Mouse (Mus musculus) brain, embryonic 18.5 days (tissue): Measurements from ENCODE around the gene Hist1h2ad.
A peak's percentile ranks its signal among the peaks of the same experiment; 100 is the strongest.
"Not testable (repeated sequence)": the region's sequence is repeated elsewhere in the genome, so short reads cannot be mapped to it uniquely, and the experiment has no call there.

Source experiments
- DNase-seq: peaks from one replicate; pipeline ENCODE4 v3.0.0-alpha.2; 2012; ENCODE audit warnings: low read depth, low spot score

Hist1h2ad gene

GRCm38 (mm10) chr13:23573898-23574524 is at the start of gene Hist1h2ad, which contains the start of gene Hist1h2bf:
Gene Hist1h2ad (plus strand): TSS chr13:23574381.
Gene Hist1h2bf (minus strand): TSS chr13:23574196.
- DNase-seq, result peak; percentile 98

- no peak for DNase-seq
Observed at GRCm38 (mm10) chr13:23524654-23525053, 49.5 kb upstream of the Hist1h2ad start.

GRCm38 (mm10) chr13:23525901-23526300 is 48.3 kb upstream of the Hist1h2ad start:
- no peak for DNase-seq

GRCm38 (mm10) chr13:23526312-23526711 is 47.9 kb upstream of the Hist1h2ad start:
- DNase-seq, result no peak

- DNase-seq, result no peak
Observed at GRCm38 (mm10) chr13:23529005-23529404, 45.2 kb upstream of the Hist1h2ad start.

GRCm38 (mm10) chr13:23529480-23530165 is 44.6 kb upstream of the Hist1h2ad start:
- DNase-seq, result no peak

GRCm38 (mm10) chr13:23530181-23530900 is 43.8 kb upstream of the Hist1h2ad start:
- no peak for DNase-seq

- DNase-seq, result peak; percentile 95
Observed at GRCm38 (mm10) chr13:23530901-23531875, 43.0 kb upstream of the Hist1h2ad start, which contains the start of gene Hist1h4h. Gene Hist1h4h (plus strand): TSS chr13:23531050.

GRCm38 (mm10) chr13:23532262-23533075 is 41.7 kb upstream of the Hist1h2ad start:
- no peak for DNase-seq

GRCm38 (mm10) chr13:23533560-23534367 is 40.4 kb upstream of the Hist1h2ad start, which contains the start of gene Hist1h2af:
Gene Hist1h2af (plus strand): TSS chr13:23533906.
- not testable (repeated sequence) for DNase-seq

- DNase-seq, result no peak
Observed at GRCm38 (mm10) chr13:23534368-23535131, 39.6 kb upstream of the Hist1h2ad start.

- peak; percentile 93 for DNase-seq
Observed at GRCm38 (mm10) chr13:23535137-23536075, 38.8 kb upstream of the Hist1h2ad start, which contains the start of gene Hist1h3g. Gene Hist1h3g (plus strand): TSS chr13:23535422.

- no peak for DNase-seq
Observed at GRCm38 (mm10) chr13:23536076-23536822, 37.9 kb upstream of the Hist1h2ad start.

- DNase-seq, result no peak
Observed at GRCm38 (mm10) chr13:23537006-23537710, 37.0 kb upstream of the Hist1h2ad start.

- DNase-seq, result no peak
Observed at GRCm38 (mm10) chr13:23538249-23538648, 35.9 kb upstream of the Hist1h2ad start.

- not testable (repeated sequence) for DNase-seq
Observed at GRCm38 (mm10) chr13:23539821-23540220, 34.4 kb upstream of the Hist1h2ad start.
